In genomic region chr13:75706882-75707816, GRCm38 (mm10) we compare ENCODE assay signal across 8 mouse cellular contexts. TPM values are rescaled to one million over a fixed set of nuclear protein-coding genes. Genes with fewer than 3 reads are reported as not detected.
DNase-seq lines count a peak whose midpoint lies in the region; ATAC-seq lines count a peak whose summit lies in the region.

No protein-coding gene starts in this region.

- DNase-seq in adrenal gland, adult (ENCODE audit: inconsistent age in 2 of 2, low spot score in 1 of 2): peak; percentile 95 to 98
- DNase-seq in embryo, embryonic 10.5 days (ENCODE audit: low spot score): peak; percentile 96
- peak; percentile 91 for DNase-seq in gastrocnemius, postnatal 14 days
- DNase-seq in left cerebral cortex, postnatal 10 days (ENCODE audit: extremely low spot score in 1 of 2, low spot score in 2 of 2): peak; percentile 85 to 95
- peak; percentile 96 for DNase-seq in mesoderm, embryonic 11.5 days (ENCODE audit: low read depth, low spot score)
- peak; percentile 83 to 89 for DNase-seq in right cerebral cortex, postnatal 36 days (ENCODE audit: low spot score in 2 of 2)
- peak; percentile 96 for DNase-seq in yolk sac, embryonic 10.5 days (ENCODE audit: low spot score)

- intact Hi-C loops in gastrocnemius, postnatal 14 days (cut with DNase I; ENCODE audit: low total_unique reads): no loop called here
- intact Hi-C loops in left cerebral cortex, postnatal 10 days (cut with DNase I): loop anchor here (10.0 kb wide), 1 partner anchor 168 kb away; no protein-coding TSS in a partner anchor

- ATAC-seq in inflammation-experienced regulatory T-cells, adult 6 months: peak; percentile 93

RNA-seq across cellular contexts. Expression of gene Ell2, which starts 0.6 kb away (rescaled TPM):
- total RNA-seq in gastrocnemius, postnatal 14 days (2021): 10 to 100 TPM; 17.9 to 30.2 TPM
- 1 to 10 TPM; 4.5 to 6.7 (median 5.4) TPM for polyA plus RNA-seq in inflammation-experienced regulatory T-cells, adult 6 months (2017; shearing (Covaris generic))
- 10 to 100 TPM; 26.0 to 34.8 TPM for total RNA-seq in left cerebral cortex, postnatal 10 days (2021)

Comparison
In these comparisons a context has a peak if more than half of its experiments do, and no peak if none do; other contexts are left out.
1. Peak in every context shown above with its lines: DNase-seq and ATAC-seq.